Mouse (Mus musculus) limb, embryonic 14.5 days (tissue): ENCODE results near the gene Cdk11b. TPM values are rescaled to one million over a fixed set of nuclear protein-coding genes. Genes with fewer than 3 reads are reported as not detected.

ENCODE experiments used
- ATAC-seq: fragments of 200-750 bp; cut with Nextera tagmentation; 2 replicates; pipeline ENCODE4 v1.8.0; 2017; ENCODE audit warnings: low read depth, moderate number of reproducible peaks, moderate TSS enrichment; ENCODE audit not compliant: low FRiP score
- DNase-seq: peaks from one replicate; pipeline ENCODE4 v3.0.0-alpha.2; 2015; ENCODE audit warnings: low spot score
- H3K27ac ChIP-seq: fragments of 300-500 bp; sonication (generic); replicated peaks from 2 replicates; pipeline ENCODE4 v1.5.1; 2014; ENCODE audit warnings: low read depth, mild to moderate bottlenecking, low read length, moderate library complexity, mixed read lengths
- H3K27me3 ChIP-seq: fragments of 300-500 bp; sonication (generic); 2 replicates; pipeline ENCODE4 v1.6.1; 2014; ENCODE audit warnings: low read length, mixed read lengths; ENCODE audit not compliant: control insufficient read depth, insufficient read depth
- H3K36me3 ChIP-seq: fragments of 300-500 bp; sonication (generic); 2 replicates; pipeline ENCODE4 v1.6.1; 2014; ENCODE audit warnings: mild to moderate bottlenecking, low read length, moderate library complexity, mixed read lengths; ENCODE audit not compliant: control insufficient read depth, insufficient read depth
- H3K4me1 ChIP-seq: fragments of 300-500 bp; sonication (generic); 2 replicates; pipeline ENCODE4 v1.6.1; 2014; ENCODE audit warnings: antibody characterized with exemption, low read length, mixed read lengths; ENCODE audit not compliant: control insufficient read depth, insufficient read depth
- H3K4me2 ChIP-seq: fragments of 300-500 bp; sonication (generic); replicated peaks from 2 replicates; pipeline ENCODE4 v1.6.1; 2014; ENCODE audit warnings: low read depth, mild to moderate bottlenecking, low read length, moderate library complexity; ENCODE audit not compliant: severe bottlenecking
- H3K4me3 ChIP-seq: fragments of 300-500 bp; sonication (generic); replicated peaks from 2 replicates; pipeline ENCODE4 v1.5.1; 2014; ENCODE audit warnings: low read length
- H3K9ac ChIP-seq: fragments of 300-500 bp; sonication (generic); 2 replicates; pipeline ENCODE4 v1.6.1; 2014; ENCODE audit warnings: mild to moderate bottlenecking, low read depth, low read length, moderate library complexity; ENCODE audit not compliant: severe bottlenecking
- H3K9me3 ChIP-seq: fragments of 300-500 bp; sonication (generic); 2 replicates; pipeline ENCODE4 v1.6.1; 2016; ENCODE audit warnings: low read length; ENCODE audit not compliant: control insufficient read depth
- POLR2A ChIP-seq: fragments of 200-500 bp; IDR thresholded peaks from 2 replicates; pipeline ENCODE4 v1.8.0; 2012; ENCODE audit warnings: inconsistent platforms, mild to moderate bottlenecking, moderate library complexity, borderline replicate concordance; ENCODE audit not compliant: insufficient read depth, insufficient read length; ENCODE audit errors: extremely low read depth
- WGBS: fragments of 180-500 bp; shearing (Covaris S2); extraction: QIAGEN DNeasy Blood & Tissue Kit; methylation state at CpG from one replicate; pipeline ENCODE4 v1.1.7; 2014; 5-methylcytosine and 5-hydroxymethylcytosine counted together
- polyA plus RNA-seq, 2 experiments: library from polyadenylated mRNA; depleted of rRNA in 1 of 2; stranded (reverse) in 1 of 2; unstranded in 1 of 2; fragments of >200 nt; fragmentation: Nextera tagmentation in 1 of 2; extraction: Ambion mirVana in 1 of 2; gene quantifications; 2 replicates each; pipeline versions ENCODE4 v1.2.1 to v1.2.3; 2012 to 2014

Gene Cdk11b
- polyA plus RNA-seq, 2 experiments: 53.9 to 65.6 TPM

GRCm38 (mm10) chr4:155656214-155656751, 31.6 kb downstream of the Cdk11b start:
- DNase-seq: no peak
- Histone ChIP-seq H3K27me3 (peaks cover 47% of the 10 kb centered on the region), H3K36me3 (peaks cover 45% of the 10 kb centered on the region)

GRCm38 (mm10) chr4:155658961-155659360, 34.3 kb downstream of the Cdk11b start:
- no peak for DNase-seq
- Histone ChIP-seq H3K27ac (no peak overlapping the region), H3K4me2 (no peak overlapping the region), H3K9me3 (no peaks in the 10 kb centered on the region), H3K9ac (no peak overlapping the region), H3K4me3 (no peak overlapping the region), H3K4me1 (peaks cover 12% of the 10 kb centered on the region), H3K27me3 (peaks cover 21% of the 10 kb centered on the region), H3K36me3 (peaks cover 47% of the 10 kb centered on the region)
- ATAC-seq: no peak
- no peak for TF ChIP-seq POLR2A
- WGBS: 96% methylated on average over 9 of the region's 10 CpGs

More at GRCm38 (mm10) chr4:155656214-155656751, 31.6 kb downstream of the Cdk11b start:
- peaks cover 28% of the 10 kb centered on the region for H3K4me1 ChIP-seq
- WGBS: 89% methylated on average over 13 of the region's 13 CpGs
- no peak overlapping the region for H3K4me3 ChIP-seq
- no peak for TF ChIP-seq POLR2A
- no peak overlapping the region for H3K9ac ChIP-seq
- no peaks in the 10 kb centered on the region for H3K9me3 ChIP-seq
- no peak overlapping the region for H3K4me2 ChIP-seq
- ATAC-seq: no peak
- no peak overlapping the region for H3K27ac ChIP-seq

GRCm38 (mm10) chr4:155660641-155661040, 36.0 kb downstream of the Cdk11b start:
- H3K9ac ChIP-seq: no peak overlapping the region
- 89% methylated on average over 12 of the region's 12 CpGs for WGBS
- no peak overlapping the region for H3K4me3 ChIP-seq
- no peaks in the 10 kb centered on the region for H3K4me1 ChIP-seq
- no peaks in the 10 kb centered on the region for H3K9me3 ChIP-seq
- H3K36me3 ChIP-seq: peaks cover 58% of the 10 kb centered on the region
- ATAC-seq (no peak), DNase-seq (no peak)
- no peak overlapping the region for H3K27ac ChIP-seq
- H3K4me2 ChIP-seq: no peak overlapping the region
- 0 out of 2 replicates have a peak, but pooled peaks cover 5% of the 10 kb centered on the region for H3K27me3 ChIP-seq
- no peak for TF ChIP-seq POLR2A

GRCm38 (mm10) chr4:155666903-155667302, 42.2 kb downstream of the Cdk11b start:
- Histone ChIP-seq H3K9ac (no peak overlapping the region), H3K36me3 (peaks cover 16% of the 10 kb centered on the region), H3K4me2 (no peak overlapping the region), H3K4me3 (no peak overlapping the region), H3K27ac (no peak overlapping the region), H3K27me3 (no peaks in the 10 kb centered on the region), H3K9me3 (no peaks in the 10 kb centered on the region), H3K4me1 (peaks cover 8% of the 10 kb centered on the region; the same call in 1 of the 2 replicates)
- TF ChIP-seq POLR2A: no peak
- DNase-seq: no peak
- no peak for ATAC-seq

GRCm38 (mm10) chr4:155668689-155669597, 44.3 kb downstream of the Cdk11b start, which contains the start of gene Mib2:
Mib2 (minus strand) TSS chr4:155669198.
- H3K4me1 ChIP-seq: peaks cover 8% of the 10 kb centered on the region; the same call in 1 of the 2 replicates
- WGBS: under 1% methylated on average over 61 of the region's 73 CpGs
- no peak for TF ChIP-seq POLR2A
- peak within 1 kb of the TSS; percentile 70 for H3K27ac ChIP-seq
- H3K9ac ChIP-seq: peak within 1 kb of the TSS; percentile 84
- H3K9me3 ChIP-seq: no peaks in the 10 kb centered on the region
- H3K27me3 ChIP-seq: no peaks in the 10 kb centered on the region
- H3K4me3 ChIP-seq: peak within 1 kb of the TSS; percentile 84
- ATAC-seq (peak; percentile 99), DNase-seq (peak; percentile 99)
- H3K4me2 ChIP-seq: peak within 1 kb of the TSS; percentile 85
- H3K36me3 ChIP-seq: peaks cover 12% of the 10 kb centered on the region
